Mouse (Mus musculus) cerebellum, adult 2 months (tissue): ENCODE measurements at regions not wholly inside any gene's neighbourhood (a gene's known extent, or its start where the extent isn't known, plus 50 kb on each side); places are given as distances from the start of the nearest gene placed in this dataset.

Source experiments
- CTCF ChIP-seq: fragments of 200-500 bp; IDR thresholded peaks from 2 replicates; pipeline ENCODE4 v1.5.1; 2011; ENCODE audit warnings: low read depth, mild to moderate bottlenecking, control low read depth, low read length, moderate library complexity, borderline replicate concordance; ENCODE audit not compliant: insufficient read depth
- POLR2A ChIP-seq: fragments of 200-500 bp; IDR thresholded peaks from 2 replicates; pipeline ENCODE4 v1.6.1; 2011; ENCODE audit warnings: low read length, control low read depth, borderline replicate concordance; ENCODE audit not compliant: insufficient read depth

DNA sequence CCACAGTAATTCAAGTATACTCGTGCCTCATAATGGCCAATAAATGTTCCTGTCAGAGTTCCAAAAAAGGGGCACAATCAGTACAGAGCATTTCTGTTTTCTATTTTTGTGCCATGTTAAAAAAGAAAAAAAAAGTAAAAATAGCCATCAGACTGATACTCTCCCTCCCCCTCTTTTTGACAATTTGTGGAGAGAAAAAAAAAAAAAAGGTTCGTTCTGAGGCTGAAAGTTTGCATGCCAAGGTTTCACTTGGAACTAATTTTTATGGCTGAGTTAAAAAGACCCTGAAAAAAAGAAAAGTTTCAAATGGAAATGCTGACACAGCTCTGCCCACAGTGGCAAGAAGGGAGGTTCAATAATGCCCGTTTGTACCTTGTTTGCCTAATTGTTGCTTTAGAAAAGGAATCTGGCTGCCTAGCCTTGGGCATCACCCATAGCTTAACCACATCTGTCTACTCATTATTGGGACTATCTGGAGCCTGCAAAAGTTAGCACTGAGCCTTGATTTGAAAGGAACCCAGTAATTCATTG lies 291.9 kb downstream of the Lmo4 start:
- TF ChIP-seq CTCF (no peak), POLR2A (no peak)
